Mouse (Mus musculus): ENCODE measurements around the gene Litaf.

- TF ChIP-seq CTCF (IDR thresholded peaks at IDR 0.05; ENCODE audit: low read depth, low read length), result no peak
- TF ChIP-seq POLR2A (IDR thresholded peaks at IDR 0.05; ENCODE audit: borderline replicate concordance, low read depth, low read length), result no peak
These were observed 75.2 kb downstream of the Litaf start for GRCm38 (mm10) chr16:10990763-10991162.

All from bone marrow macrophage, adult 2 months (primary cell).